Mouse (Mus musculus) myocyte (in vitro differentiated cells): ENCODE measurements at regions not wholly inside any gene's neighbourhood (a gene's known extent, or its start where the extent isn't known, plus 50 kb on each side); places are given as distances from the start of the nearest gene placed in this dataset.

Experiments used
- H3K27me3 ChIP-seq: one replicate; pipeline ENCODE4 v1.6.1; 2011; ENCODE audit not compliant: control insufficient read depth, insufficient read depth, insufficient read length
- H3K36me3 ChIP-seq: one replicate; pipeline ENCODE4 v1.6.1; 2011; ENCODE audit not compliant: control insufficient read depth, insufficient read depth
- H3K4me2 ChIP-seq: one replicate; pipeline ENCODE4 v1.6.1; 2011; ENCODE audit warnings: low read depth, control low read depth
- H3K4me3 ChIP-seq: one replicate; pipeline ENCODE4 v1.5.1; 2011; ENCODE audit warnings: mild to moderate bottlenecking, control low read depth, moderate library complexity
- H3K79me2 ChIP-seq: one replicate; pipeline ENCODE4 v1.6.1; 2011; ENCODE audit not compliant: control insufficient read depth, insufficient read depth
- H3ac ChIP-seq: one replicate; pipeline ENCODE4 v1.6.1; 2011; ENCODE audit not compliant: control insufficient read depth, insufficient read length
- CEBPB ChIP-seq: IDR thresholded peaks from 2 replicates; pipeline ENCODE4 v1.6.1; 2011; ENCODE audit warnings: mild to moderate bottlenecking, moderate library complexity; ENCODE audit not compliant: poor library complexity, insufficient read depth, severe bottlenecking
- E2F4 ChIP-seq: IDR thresholded peaks from one replicate; pipeline ENCODE4 v1.6.1; 2011; ENCODE audit warnings: mild to moderate bottlenecking, control low read depth, moderate library complexity; ENCODE audit not compliant: insufficient read depth
- MAX ChIP-seq: IDR thresholded peaks from one replicate; pipeline ENCODE4 v1.6.1; 2011; ENCODE audit warnings: low read depth, mild to moderate bottlenecking, control low read depth
- MYOD1 ChIP-seq, 3 experiments: IDR thresholded peaks; one replicate each; pipeline ENCODE4 v1.6.1; 2011; ENCODE audit warnings: control low read depth in 2 of 3, low read depth in 2 of 3, mild to moderate bottlenecking in 2 of 3, moderate library complexity in 1 of 3; ENCODE audit not compliant: insufficient read length in 2 of 3, control insufficient read depth in 1 of 3
- MYOG ChIP-seq, 3 experiments: IDR thresholded peaks; one replicate each; pipeline ENCODE4 v1.6.1; 2011; ENCODE audit warnings: control low read depth in 2 of 3, low read depth in 2 of 3, mild to moderate bottlenecking in 2 of 3; ENCODE audit not compliant: insufficient read length in 2 of 3, control insufficient read depth in 1 of 3, insufficient read depth in 1 of 3
- POLR2A ChIP-seq: IDR thresholded peaks from one replicate; pipeline ENCODE4 v1.6.1; 2011; ENCODE audit warnings: low read depth, mild to moderate bottlenecking, control low read depth, moderate library complexity; ENCODE audit not compliant: insufficient read length
- POLR2AphosphoS2 ChIP-seq: IDR thresholded peaks from one replicate; pipeline ENCODE4 v1.6.1; 2011; ENCODE audit warnings: low read depth, control low read depth; ENCODE audit not compliant: insufficient read length
- REST ChIP-seq: IDR thresholded peaks from one replicate; pipeline ENCODE4 v1.6.1; 2011; ENCODE audit warnings: mild to moderate bottlenecking, control low read depth, moderate library complexity; ENCODE audit not compliant: insufficient read depth, insufficient read length
- SRF ChIP-seq: IDR thresholded peaks from one replicate; pipeline ENCODE4 v1.6.1; 2011; ENCODE audit warnings: low read depth; ENCODE audit not compliant: control insufficient read depth, insufficient read length
- TCF12 ChIP-seq: IDR thresholded peaks from one replicate; pipeline ENCODE4 v1.6.1; 2011; ENCODE audit warnings: mild to moderate bottlenecking, control low read depth; ENCODE audit not compliant: poor library complexity, insufficient read depth, severe bottlenecking
- TCF3 ChIP-seq: IDR thresholded peaks from one replicate; pipeline ENCODE4 v1.6.1; 2011; ENCODE audit warnings: low read depth, control low read depth; ENCODE audit not compliant: insufficient read length
- USF1 ChIP-seq: IDR thresholded peaks from one replicate; pipeline ENCODE4 v1.6.1; 2011; ENCODE audit warnings: low read depth, mild to moderate bottlenecking, control low read depth, moderate library complexity

DNA sequence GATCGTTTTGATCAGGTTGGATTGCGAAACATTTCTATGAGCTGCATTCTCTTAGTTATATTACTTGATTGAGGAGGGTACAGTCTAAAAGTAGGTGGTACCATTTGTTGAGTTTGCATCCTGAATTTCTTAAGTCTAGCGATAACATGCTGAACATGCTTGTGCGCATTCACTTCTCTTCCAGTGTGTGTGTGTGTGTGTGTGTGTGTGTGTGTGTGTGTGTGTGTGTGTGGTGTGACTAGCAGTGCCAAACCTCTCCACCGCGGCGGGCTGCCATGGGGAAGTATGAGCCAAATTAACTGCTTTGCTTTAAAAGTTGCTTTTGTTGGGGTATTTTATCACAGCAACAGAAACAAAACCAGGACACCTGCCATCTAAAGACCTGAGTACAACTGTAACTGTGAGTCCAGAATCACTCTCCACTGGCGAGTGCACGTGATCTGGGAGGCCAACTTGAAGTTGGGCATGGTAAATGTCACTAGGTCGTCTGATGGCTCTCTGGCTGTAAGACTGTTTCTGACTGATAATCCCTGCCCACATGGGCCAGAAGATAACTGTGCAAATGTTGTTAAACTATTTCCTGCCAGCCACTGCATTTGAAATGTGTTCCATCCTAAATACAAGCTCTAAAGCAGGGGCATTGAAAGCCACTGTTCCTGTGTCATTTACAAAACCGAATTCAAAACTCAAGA lies 273.3 kb upstream of the Ppargc1a start:
- H3K4me2 ChIP-seq, result no peak overlapping the region
- no peaks in the 10 kb centered on the region for H3K36me3 ChIP-seq
- no peaks in the 10 kb centered on the region for H3K27me3 ChIP-seq
- no peak for TF ChIP-seq CEBPB
- H3K4me3 ChIP-seq, result no peak overlapping the region
- H3ac ChIP-seq, result no peak overlapping the region
- no peaks in the 10 kb centered on the region for H3K79me2 ChIP-seq

DNA sequence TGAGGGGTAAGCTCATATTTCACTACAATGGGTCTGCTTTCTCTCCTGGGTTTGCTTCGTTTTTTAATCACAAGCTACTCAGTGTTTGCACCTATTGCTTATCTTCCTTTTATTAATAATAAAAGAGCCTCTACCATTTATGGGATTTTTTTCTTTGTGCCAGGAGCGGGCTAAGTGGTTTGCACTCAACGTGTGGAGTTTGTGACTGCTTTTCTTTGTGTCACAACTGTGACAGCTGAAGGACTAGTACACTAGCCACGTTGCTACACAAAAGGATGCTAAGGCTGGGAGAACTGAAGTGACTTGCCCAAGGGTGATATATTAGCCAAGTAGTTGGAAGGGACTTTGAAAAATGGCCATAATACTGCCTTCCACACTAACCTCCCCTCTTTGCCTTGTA lies 271.8 kb upstream of the Ppargc1a start:
- H3K4me2 ChIP-seq, result no peak overlapping the region
- TF ChIP-seq REST (no peak), MYOD1 (IDR thresholded peaks at IDR 0.05; ENCODE audit: control insufficient read depth in 1 of 3, insufficient read length in 2 of 3, low read depth in 2 of 3) (no peak), E2F4 (no peak), TCF12 (no peak), USF1 (no peak), POLR2A (no peak), TCF3 (no peak), CEBPB (no peak), POLR2AphosphoS2 (no peak), SRF (no peak), MYOG (IDR thresholded peaks at IDR 0.05; ENCODE audit: control insufficient read depth in 1 of 3, insufficient read depth in 1 of 3, insufficient read length in 2 of 3, low read depth in 2 of 3) (no peak), MAX (no peak)
- H3K27me3 ChIP-seq, result no peaks in the 10 kb centered on the region
- H3ac ChIP-seq, result no peak overlapping the region
- no peaks in the 10 kb centered on the region for H3K79me2 ChIP-seq
- H3K36me3 ChIP-seq, result no peaks in the 10 kb centered on the region
- no peak overlapping the region for H3K4me3 ChIP-seq

DNA sequence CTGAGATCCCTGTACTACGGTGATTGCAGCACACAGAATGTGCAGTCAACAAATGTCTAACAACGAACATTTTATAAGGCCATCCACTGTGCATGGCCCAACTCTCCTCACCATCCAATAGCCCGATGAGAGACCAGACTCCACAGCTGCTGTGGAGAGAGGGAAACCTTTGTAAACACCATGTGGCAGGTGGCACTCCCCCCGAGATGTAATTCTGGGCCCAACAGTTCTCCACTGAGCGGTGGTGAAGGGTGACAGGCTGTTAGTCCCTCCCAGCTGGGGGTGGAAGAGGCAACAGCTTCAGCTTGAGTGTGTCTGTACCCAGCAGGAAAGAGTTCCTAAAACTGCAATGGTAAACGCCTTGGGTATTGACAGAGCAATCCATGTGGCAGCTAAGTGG lies 263.0 kb upstream of the Ppargc1a start:
- H3K4me3 ChIP-seq, result no peak overlapping the region
- H3K27me3 ChIP-seq, result no peaks in the 10 kb centered on the region
- H3K4me2 ChIP-seq, result no peak overlapping the region
- H3K36me3 ChIP-seq, result no peaks in the 10 kb centered on the region
- TF ChIP-seq TCF3 (no peak), MYOD1 (IDR thresholded peaks at IDR 0.05; ENCODE audit: control insufficient read depth in 1 of 3, insufficient read length in 2 of 3, low read depth in 2 of 3) (peak in 1 of 3 experiments; percentile 50)
- no peak overlapping the region for H3ac ChIP-seq
- H3K79me2 ChIP-seq, result no peaks in the 10 kb centered on the region

DNA sequence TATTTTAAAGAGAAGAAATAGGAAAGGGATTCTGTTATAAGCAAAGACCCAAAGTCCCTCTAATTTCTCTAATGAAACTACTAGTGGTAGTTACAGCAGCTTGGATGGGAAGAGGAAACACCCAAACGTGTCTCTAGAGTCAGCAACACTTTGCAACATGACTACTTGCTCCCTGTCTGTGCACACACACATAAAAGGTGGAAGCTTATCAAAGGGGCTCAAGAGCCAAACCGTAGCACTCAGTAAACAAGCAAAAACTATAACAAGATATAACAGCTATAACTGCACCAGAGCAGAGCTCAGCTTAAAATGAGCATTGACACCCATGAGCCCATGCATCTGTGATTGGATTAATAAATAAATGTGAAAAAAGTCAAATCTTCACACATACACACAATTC lies 262.5 kb upstream of the Ppargc1a start:
- no peaks in the 10 kb centered on the region for H3K79me2 ChIP-seq
- TF ChIP-seq MYOD1 (IDR thresholded peaks at IDR 0.05; ENCODE audit: control insufficient read depth in 1 of 3, insufficient read length in 2 of 3, low read depth in 2 of 3), result no peak
- TF ChIP-seq USF1, result no peak
- TF ChIP-seq CEBPB, result no peak
- no peak for TF ChIP-seq POLR2A
- no peak for TF ChIP-seq REST
- no peak for TF ChIP-seq MYOG (IDR thresholded peaks at IDR 0.05; ENCODE audit: control insufficient read depth in 1 of 3, insufficient read depth in 1 of 3, insufficient read length in 2 of 3, low read depth in 2 of 3)
- TF ChIP-seq POLR2AphosphoS2, result no peak
- no peak for TF ChIP-seq MAX
- no peak for TF ChIP-seq TCF12
- no peak for TF ChIP-seq TCF3
- TF ChIP-seq E2F4, result no peak
- TF ChIP-seq SRF, result no peak
- no peaks in the 10 kb centered on the region for H3K27me3 ChIP-seq

DNA sequence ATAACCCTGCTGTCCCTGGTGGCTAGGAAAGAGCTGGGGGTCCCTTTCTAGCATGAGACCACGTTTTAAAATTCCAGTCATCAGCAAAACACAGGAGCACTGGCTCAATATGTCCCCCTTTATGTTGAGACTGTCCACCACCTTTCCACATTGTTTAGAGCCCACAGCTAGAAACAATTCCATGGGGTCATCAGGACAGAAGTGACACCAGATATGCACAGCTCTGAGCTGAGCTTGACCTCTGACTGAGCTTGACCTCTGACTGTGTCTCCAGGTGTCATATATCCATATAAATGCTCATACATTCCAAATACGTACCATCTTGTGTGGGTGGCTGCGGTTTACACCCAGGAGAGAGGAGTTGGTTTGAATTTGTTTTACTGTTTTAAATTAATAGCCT lies 262.1 kb upstream of the Ppargc1a start:
- Histone ChIP-seq H3K79me2 (no peaks in the 10 kb centered on the region), H3K36me3 (no peaks in the 10 kb centered on the region), H3K27me3 (no peaks in the 10 kb centered on the region), H3K4me3 (no peak overlapping the region), H3ac (no peak overlapping the region), H3K4me2 (no peak overlapping the region)
- TF ChIP-seq USF1 (no peak), SRF (no peak), MYOD1 (IDR thresholded peaks at IDR 0.05; ENCODE audit: control insufficient read depth in 1 of 3, insufficient read length in 2 of 3, low read depth in 2 of 3) (no peak), TCF3 (no peak), CEBPB (no peak)

More for the DNA sequence above, 262.5 kb upstream of the Ppargc1a start:
- no peaks in the 10 kb centered on the region for H3K36me3 ChIP-seq
- H3ac ChIP-seq, result no peak overlapping the region
- H3K4me3 ChIP-seq, result no peak overlapping the region
- H3K4me2 ChIP-seq, result no peak overlapping the region

DNA sequence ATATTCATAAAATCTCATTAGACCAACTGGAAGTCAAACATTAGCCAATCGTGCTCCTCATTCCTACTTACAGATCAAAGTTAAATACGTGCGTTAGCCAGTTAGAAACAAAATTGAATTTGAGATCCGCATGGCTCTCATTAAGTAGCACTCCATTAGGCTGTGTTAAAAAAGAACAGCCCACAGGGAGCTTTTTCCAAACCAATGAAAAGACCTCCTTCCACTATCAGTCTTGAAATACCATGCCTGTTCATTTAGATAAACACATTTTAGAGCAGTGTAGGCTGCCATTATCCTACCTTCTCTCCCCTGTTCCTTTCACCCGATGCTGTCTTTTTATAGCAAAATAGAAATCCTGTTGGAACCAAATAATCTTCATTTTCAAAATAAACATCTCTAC lies 261.5 kb upstream of the Ppargc1a start:
- Histone ChIP-seq H3ac (no peak overlapping the region), H3K4me2 (no peak overlapping the region), H3K36me3 (no peaks in the 10 kb centered on the region), H3K79me2 (no peaks in the 10 kb centered on the region), H3K4me3 (no peak overlapping the region), H3K27me3 (no peaks in the 10 kb centered on the region)
- no peak for TF ChIP-seq E2F4
- no peak for TF ChIP-seq TCF3
- TF ChIP-seq POLR2A, result no peak
- TF ChIP-seq MAX, result no peak
- no peak for TF ChIP-seq SRF
- TF ChIP-seq TCF12, result no peak
- TF ChIP-seq MYOD1 (IDR thresholded peaks at IDR 0.05; ENCODE audit: control insufficient read depth in 1 of 3, insufficient read length in 2 of 3, low read depth in 2 of 3), result no peak
- TF ChIP-seq MYOG (IDR thresholded peaks at IDR 0.05; ENCODE audit: control insufficient read depth in 1 of 3, insufficient read depth in 1 of 3, insufficient read length in 2 of 3, low read depth in 2 of 3), result no peak
- no peak for TF ChIP-seq REST
- TF ChIP-seq CEBPB, result no peak
